Mouse (Mus musculus) liver, embryonic 14.5 days (tissue): Measurements from ENCODE around the gene Runx2. TPM values are rescaled to one million over a fixed set of nuclear protein-coding genes. Genes with fewer than 3 reads are reported as not detected.

Source experiments
- ATAC-seq: fragments of 200-750 bp; cut with Nextera tagmentation; 2 replicates; pipeline ENCODE4 v1.8.0; 2017; ENCODE audit warnings: moderate number of reproducible peaks, mild to moderate bottlenecking, moderate library complexity; ENCODE audit not compliant: insufficient read depth
- DNase-seq, 3 experiments: peaks; one replicate each; pipeline ENCODE4 v3.0.0-alpha.2; 2012 to 2013; ENCODE audit warnings: low read depth in 3 of 3, low spot score in 3 of 3
- H3K27ac ChIP-seq: fragments of 300-500 bp; sonication (generic); 2 replicates; pipeline ENCODE4 v1.5.1; 2014; ENCODE audit warnings: moderate library complexity, mild to moderate bottlenecking, control low read depth, inconsistent platforms
- H3K27me3 ChIP-seq: fragments of 300-500 bp; sonication (generic); 2 replicates; pipeline ENCODE4 v1.6.1; 2014; ENCODE audit warnings: mild to moderate bottlenecking, low read length, moderate library complexity; ENCODE audit not compliant: control insufficient read depth, insufficient read depth
- H3K36me3 ChIP-seq: fragments of 300-500 bp; sonication (generic); replicated peaks from 2 replicates; pipeline ENCODE4 v1.6.1; 2014; ENCODE audit warnings: low read depth; ENCODE audit not compliant: control insufficient read depth, insufficient read depth
- H3K4me1 ChIP-seq, 2 experiments: fragments of 200-500 bp in 1 of 2; fragments of 300-500 bp in 1 of 2; sonication (generic) in 1 of 2; replicated peaks; 2 replicates each; pipeline ENCODE4 v1.6.1; 2012 to 2014; ENCODE audit warnings: antibody characterized with exemption in 1 of 2, inconsistent platforms in 1 of 2, low read length in 1 of 2; ENCODE audit not compliant: control insufficient read depth in 2 of 2, insufficient read depth in 2 of 2
- H3K4me2 ChIP-seq: fragments of 300-500 bp; sonication (generic); 2 replicates; pipeline ENCODE4 v1.6.1; 2014; ENCODE audit warnings: low read depth, mild to moderate bottlenecking, control low read depth, moderate library complexity
- H3K4me3 ChIP-seq, 2 experiments: fragments of 200-500 bp in 1 of 2; fragments of 300-500 bp in 1 of 2; sonication (generic) in 1 of 2; 2 replicates each; pipeline ENCODE4 v1.5.1; 2012 to 2014; ENCODE audit warnings: low read depth in 2 of 2, low read length in 2 of 2, mild to moderate bottlenecking in 2 of 2, control low read depth in 1 of 2, inconsistent platforms in 1 of 2, moderate library complexity in 1 of 2; ENCODE audit not compliant: insufficient read depth in 1 of 2
- H3K9ac ChIP-seq: fragments of 300-500 bp; sonication (generic); replicated peaks from 2 replicates; pipeline ENCODE4 v1.6.1; 2014; ENCODE audit warnings: mild to moderate bottlenecking, control low read depth, moderate library complexity
- H3K9me3 ChIP-seq: fragments of 300-500 bp; sonication (generic); 2 replicates; pipeline ENCODE4 v1.6.1; 2016; ENCODE audit warnings: low read length, mixed read lengths; ENCODE audit not compliant: control insufficient read depth
- CTCF ChIP-seq: IDR thresholded peaks from 2 replicates; pipeline ENCODE4 v1.5.1; 2016; ENCODE audit warnings: antibody characterized with exemption, low read depth, control low read depth
- EP300 ChIP-seq: IDR thresholded peaks from 2 replicates; pipeline ENCODE4 v1.6.1; 2016; ENCODE audit warnings: antibody characterized with exemption, low read depth
- WGBS: fragments of 180-500 bp; shearing (Covaris S2); extraction: QIAGEN DNeasy Blood & Tissue Kit; methylation state at CpG from one replicate; pipeline ENCODE4 v1.1.7; 2014; ENCODE audit not compliant: insufficient replicate concordance; 5-methylcytosine and 5-hydroxymethylcytosine counted together
- polyA plus RNA-seq, 2 experiments: library from polyadenylated mRNA; depleted of rRNA in 1 of 2; stranded (reverse) in 1 of 2; unstranded in 1 of 2; fragments of >200 nt; fragmentation: Nextera tagmentation in 1 of 2; extraction: Ambion mirVana in 1 of 2; gene quantifications; 2 replicates each; pipeline versions ENCODE4 v1.2.1 to v1.2.3; 2012 to 2014

Runx2 gene
- polyA plus RNA-seq, 2 experiments, result 0.58 to 0.65 TPM

DNA sequence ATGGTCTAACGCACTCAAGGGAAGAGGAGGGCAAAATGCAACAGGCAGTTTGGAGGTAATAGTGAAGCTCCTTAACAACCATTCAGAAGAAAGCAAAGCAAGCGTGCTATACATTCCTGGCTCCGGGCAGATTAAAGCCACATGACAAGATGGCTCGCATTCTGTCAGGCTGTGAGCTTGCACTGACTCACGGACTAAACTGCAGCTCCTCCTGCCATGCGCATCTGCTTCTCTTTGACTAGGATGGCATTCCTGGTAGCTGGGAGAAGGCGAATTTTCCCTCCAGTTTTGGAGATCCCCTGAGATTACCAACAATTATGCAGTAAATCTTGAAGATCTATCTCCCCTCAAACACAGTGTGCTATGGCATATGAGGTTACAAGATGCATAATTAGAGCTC, 254.6 kb downstream of the Runx2 start:
- no peak overlapping the region for H3K4me3 ChIP-seq
- no peak overlapping the region for H3K27ac ChIP-seq
- ATAC-seq, result no peak
- no peaks in the 10 kb centered on the region for H3K27me3 ChIP-seq
- no peaks in the 10 kb centered on the region for H3K4me1 ChIP-seq
- TF ChIP-seq EP300 (no peak), CTCF (no peak)
- no peak overlapping the region for H3K9ac ChIP-seq
- WGBS, result 73% methylated on average over 7 of the region's 7 CpGs
- H3K4me2 ChIP-seq, result no peak overlapping the region
- DNase-seq, result no peak
- H3K36me3 ChIP-seq, result no peaks in the 10 kb centered on the region
- no peaks in the 10 kb centered on the region for H3K9me3 ChIP-seq

DNA sequence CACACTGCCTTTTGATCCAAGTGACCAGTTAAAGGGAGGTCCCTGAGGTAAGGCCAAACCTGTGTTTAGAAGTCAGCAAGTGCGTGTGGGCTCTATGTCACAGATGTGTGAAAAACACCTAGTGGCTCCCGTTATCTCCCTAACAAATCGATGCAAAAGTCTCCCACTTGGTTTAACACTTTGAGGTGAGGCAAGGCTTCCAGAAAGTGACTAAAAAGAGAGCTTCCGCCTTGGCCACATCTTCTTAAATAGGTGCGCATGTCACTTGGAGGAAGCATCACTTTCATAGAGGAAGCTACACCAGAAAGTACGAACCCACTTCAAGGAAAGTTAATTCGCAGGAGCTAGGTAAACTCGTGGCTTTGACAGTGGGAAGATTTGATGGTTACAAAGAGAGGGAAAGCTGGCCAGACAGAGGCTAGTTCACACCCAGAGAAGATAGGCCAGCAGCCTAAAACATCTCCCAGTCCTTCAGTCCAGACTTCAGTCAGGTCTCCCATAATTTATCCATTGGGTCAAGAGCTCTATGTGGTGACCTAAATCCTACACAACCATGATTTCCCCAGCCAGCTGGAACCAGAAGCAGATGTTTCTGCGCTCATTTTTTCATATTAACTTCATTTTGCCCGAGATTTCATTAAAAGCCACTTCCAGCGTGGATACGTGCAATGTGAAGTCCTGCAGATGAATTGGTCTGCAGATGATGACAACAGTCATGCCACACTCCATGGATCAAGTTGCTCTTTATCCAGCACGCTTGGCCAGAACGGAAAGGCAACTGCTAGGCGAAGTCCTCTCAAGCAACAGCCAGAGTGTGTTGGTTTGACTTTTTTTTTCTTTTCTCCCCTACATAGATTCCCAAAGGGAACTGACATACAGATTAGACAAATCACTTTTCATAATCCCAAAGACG, 257.1 kb downstream of the Runx2 start:
- TF ChIP-seq CTCF, result no peak
- TF ChIP-seq EP300, result no peak
- no peak for DNase-seq
- H3K4me3 ChIP-seq, result no peak overlapping the region
- H3K9me3 ChIP-seq, result no peaks in the 10 kb centered on the region
- H3K9ac ChIP-seq, result no peak overlapping the region
- H3K27ac ChIP-seq, result no peak overlapping the region
- H3K36me3 ChIP-seq, result no peaks in the 10 kb centered on the region
- 59% methylated on average over 16 of the region's 16 CpGs for WGBS
- no peak overlapping the region for H3K4me2 ChIP-seq
- H3K4me1 ChIP-seq, result no peaks in the 10 kb centered on the region
- H3K27me3 ChIP-seq, result no peaks in the 10 kb centered on the region
- ATAC-seq, result no peak

DNA sequence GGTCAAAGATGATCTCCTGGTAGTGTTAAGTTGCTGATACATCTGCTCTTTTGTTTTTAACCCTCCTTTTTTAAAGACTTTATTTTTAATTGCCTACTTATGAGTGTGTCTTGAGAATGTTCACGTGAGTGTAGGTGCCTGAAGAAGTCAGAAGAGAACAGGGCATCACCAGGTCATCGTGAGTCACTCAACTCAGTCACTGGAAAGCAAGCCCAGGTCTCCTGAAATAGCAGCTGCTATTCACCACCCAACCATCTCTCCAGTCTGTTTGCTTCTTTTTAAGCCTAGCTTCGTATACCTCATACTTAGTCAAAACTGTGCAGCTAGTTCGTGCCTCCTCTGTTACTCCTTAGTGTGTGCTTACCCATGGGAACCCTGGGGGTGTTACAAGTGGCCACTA, 259.7 kb downstream of the Runx2 start:
- 60% methylated on average over 4 of the region's 4 CpGs for WGBS
- no peak overlapping the region for H3K4me3 ChIP-seq
- no peaks in the 10 kb centered on the region for H3K36me3 ChIP-seq
- H3K27ac ChIP-seq, result no peak overlapping the region
- H3K4me1 ChIP-seq, result no peaks in the 10 kb centered on the region
- ATAC-seq (no peak), DNase-seq (no peak)
- H3K9me3 ChIP-seq, result no peaks in the 10 kb centered on the region
- no peak for TF ChIP-seq CTCF
- no peak for TF ChIP-seq EP300
- H3K4me2 ChIP-seq, result no peak overlapping the region
- no peak overlapping the region for H3K9ac ChIP-seq
- H3K27me3 ChIP-seq, result no peaks in the 10 kb centered on the region

DNA sequence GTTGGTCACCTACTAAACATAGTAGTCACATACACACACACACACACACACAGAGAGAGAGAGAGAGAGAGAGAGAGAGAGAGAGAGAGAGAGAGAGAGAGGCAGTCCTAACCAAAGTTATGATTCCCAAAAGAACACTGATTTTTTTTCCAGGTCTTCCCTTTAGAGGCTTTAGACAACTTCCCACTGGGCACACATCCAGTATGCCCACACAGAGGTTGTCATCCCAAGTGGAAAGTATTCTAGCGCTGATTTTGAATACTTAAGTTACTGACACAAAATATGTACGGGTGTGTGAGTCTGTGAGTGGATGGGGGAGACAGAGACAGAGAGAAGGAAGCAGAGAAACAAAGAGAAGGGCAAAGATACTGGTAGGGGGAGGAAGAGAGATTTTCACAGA, 265.0 kb downstream of the Runx2 start:
- 47% methylated on average over 2 of the region's 2 CpGs for WGBS
- ATAC-seq, result no peak
- no peak overlapping the region for H3K4me2 ChIP-seq
- H3K27me3 ChIP-seq, result no peaks in the 10 kb centered on the region
- H3K9me3 ChIP-seq, result no peaks in the 10 kb centered on the region
- no peak overlapping the region for H3K27ac ChIP-seq
- no peak overlapping the region for H3K9ac ChIP-seq
- no peaks in the 10 kb centered on the region for H3K4me1 ChIP-seq
- no peaks in the 10 kb centered on the region for H3K36me3 ChIP-seq
- H3K4me3 ChIP-seq, result no peak overlapping the region
- no peak for TF ChIP-seq CTCF
- TF ChIP-seq EP300, result no peak
- no peak for DNase-seq

DNA sequence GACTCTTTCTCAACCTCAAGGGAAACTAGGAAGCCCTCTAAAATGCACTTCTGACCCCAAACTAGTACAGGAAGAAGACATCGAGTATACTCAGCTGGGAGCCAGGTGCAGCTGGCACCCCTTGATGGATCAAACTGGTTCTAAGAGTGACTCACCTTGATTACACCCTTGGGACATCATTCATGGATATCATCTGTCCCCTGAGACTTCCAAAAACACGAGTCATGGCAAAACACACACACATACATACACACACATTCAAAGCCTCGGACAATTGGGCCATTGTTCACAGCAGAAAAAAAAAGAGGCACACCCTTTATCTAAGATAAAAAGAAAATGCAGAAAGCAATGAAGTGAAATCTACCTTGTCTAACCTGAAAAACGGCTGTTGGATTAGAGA, 266.7 kb downstream of the Runx2 start:
- no peak overlapping the region for H3K27ac ChIP-seq
- no peak overlapping the region for H3K4me2 ChIP-seq
- no peaks in the 10 kb centered on the region for H3K36me3 ChIP-seq
- no peaks in the 10 kb centered on the region for H3K27me3 ChIP-seq
- no peak for ATAC-seq
- H3K4me3 ChIP-seq, result no peak overlapping the region
- WGBS, result 52% methylated on average over 4 of the region's 4 CpGs
- H3K9ac ChIP-seq, result no peak overlapping the region
- H3K9me3 ChIP-seq, result no peaks in the 10 kb centered on the region
- H3K4me1 ChIP-seq, result no peaks in the 10 kb centered on the region
- DNase-seq, result no peak
- no peak for TF ChIP-seq CTCF
- no peak for TF ChIP-seq EP300
